Mouse (Mus musculus) cerebellum, adult 9-11 months (tissue): ENCODE data around the gene Wnt10a.
"Not testable (repeated sequence)": the region's sequence is repeated elsewhere in the genome, so short reads cannot be mapped to it uniquely, and the experiment has no call there.

Experiments
- DNase-seq: peaks from one replicate; pipeline ENCODE4 v3.0.0; 2022

The Wnt10a gene

GRCm38 (mm10) chr1:74787846-74788245 lies 3.5 kb upstream of the Wnt10a start:
- peak; percentile 72 for DNase-seq

- DNase-seq: no peak
Observed at GRCm38 (mm10) chr1:74788603-74789176, 2.6 kb upstream of the Wnt10a start.

- DNase-seq: no peak
Observed at GRCm38 (mm10) chr1:74790095-74790494, 1.2 kb upstream of the Wnt10a start.

- DNase-seq: no peak
Observed at GRCm38 (mm10) chr1:74792831-74793660, 1.7 kb downstream of the Wnt10a start.

- no peak for DNase-seq
Observed at GRCm38 (mm10) chr1:74794487-74795144, 3.3 kb downstream of the Wnt10a start.

GRCm38 (mm10) chr1:74795145-74795529 lies 3.8 kb downstream of the Wnt10a start:
- DNase-seq: no peak

GRCm38 (mm10) chr1:74797459-74797858 lies 6.1 kb downstream of the Wnt10a start:
- DNase-seq: no peak

GRCm38 (mm10) chr1:74800424-74800888 lies 9.1 kb downstream of the Wnt10a start:
- no peak for DNase-seq

- no peak for DNase-seq
Observed at GRCm38 (mm10) chr1:74801631-74802140, 10.4 kb downstream of the Wnt10a start.

GRCm38 (mm10) chr1:74802795-74803656 lies 11.7 kb downstream of the Wnt10a start:
- DNase-seq: peak; percentile 70

GRCm38 (mm10) chr1:74804211-74804870 lies 13.0 kb downstream of the Wnt10a start:
- DNase-seq: no peak

- DNase-seq: no peak
Observed at GRCm38 (mm10) chr1:74805340-74805835, 14.1 kb downstream of the Wnt10a start.

- no peak for DNase-seq
Observed at GRCm38 (mm10) chr1:74805843-74806242, 14.5 kb downstream of the Wnt10a start.

- DNase-seq: no peak
Observed at GRCm38 (mm10) chr1:74806360-74807311, 15.3 kb downstream of the Wnt10a start.

- DNase-seq: no peak
Observed at GRCm38 (mm10) chr1:74807551-74808071, 16.3 kb downstream of the Wnt10a start.

- peak; percentile 65 for DNase-seq
Observed at GRCm38 (mm10) chr1:74808078-74808477, 16.8 kb downstream of the Wnt10a start.

GRCm38 (mm10) chr1:74809007-74809406 lies 17.7 kb downstream of the Wnt10a start:
- no peak for DNase-seq

GRCm38 (mm10) chr1:74814931-74815647 lies 23.8 kb downstream of the Wnt10a start:
- DNase-seq: no peak

GRCm38 (mm10) chr1:74815965-74816364 lies 24.6 kb downstream of the Wnt10a start:
- DNase-seq: not testable (repeated sequence)
